Mouse (Mus musculus): Measurements from ENCODE around the gene Tctex1d4. TPM values are rescaled to one million over a fixed set of nuclear protein-coding genes. Genes with fewer than 3 reads are reported as not detected.

Gene Tctex1d4
- polyA plus RNA-seq, 1 experiment from 2014 or later = 0.35 TPM

GRCm38 (mm10) chr4:117115592-117115991, 11.0 kb upstream of the Tctex1d4 start:
- H3K27ac ChIP-seq (ENCODE audit: low read length) = no peak overlapping the region
- H3K9me3 ChIP-seq (ENCODE audit: control insufficient read depth, low read length) = no peaks in the 10 kb centered on the region
- H3K4me3 ChIP-seq (replicated peaks; ENCODE audit: low read length) = no peak overlapping the region
- no peak overlapping the region for H3K4me2 ChIP-seq (ENCODE audit: low read length)
- no peak for ATAC-seq
- H3K27me3 ChIP-seq (replicated peaks; ENCODE audit: control insufficient read depth, insufficient read depth, low read length) = no peaks in the 10 kb centered on the region
- no peak overlapping the region for H3K9ac ChIP-seq (replicated peaks; ENCODE audit: low read depth, low read length)
- H3K36me3 ChIP-seq (ENCODE audit: control insufficient read depth, insufficient read depth) = no peaks in the 10 kb centered on the region
- H3K4me1 ChIP-seq (replicated peaks; ENCODE audit: control insufficient read depth, insufficient read depth, low read length) = peaks cover 6% of the 10 kb centered on the region
- 92% methylated on average over 5 of the region's 5 CpGs for WGBS

- H3K27ac ChIP-seq (ENCODE audit: low read length) = no peak overlapping the region
- H3K4me3 ChIP-seq (replicated peaks; ENCODE audit: low read length) = no peak overlapping the region
- no peaks in the 10 kb centered on the region for H3K9me3 ChIP-seq (ENCODE audit: control insufficient read depth, low read length)
- H3K4me2 ChIP-seq (ENCODE audit: low read length) = no peak overlapping the region
- peaks cover 6% of the 10 kb centered on the region for H3K4me1 ChIP-seq (replicated peaks; ENCODE audit: control insufficient read depth, insufficient read depth, low read length)
- H3K27me3 ChIP-seq (replicated peaks; ENCODE audit: control insufficient read depth, insufficient read depth, low read length) = no peaks in the 10 kb centered on the region
- no peak overlapping the region for H3K9ac ChIP-seq (replicated peaks; ENCODE audit: low read depth, low read length)
- WGBS = 95% methylated on average over 7 of the region's 7 CpGs
- no peaks in the 10 kb centered on the region for H3K36me3 ChIP-seq (ENCODE audit: control insufficient read depth, insufficient read depth)
- ATAC-seq = no peak
Observed at GRCm38 (mm10) chr4:117117931-117118330, 8.7 kb upstream of the Tctex1d4 start.

GRCm38 (mm10) chr4:117119636-117120035, 7.0 kb upstream of the Tctex1d4 start:
- Histone ChIP-seq H3K27ac (ENCODE audit: low read length) (peak overlapping the region; percentile 93), H3K4me3 (replicated peaks; ENCODE audit: low read length) (peak overlapping the region; percentile 75), H3K36me3 (ENCODE audit: control insufficient read depth, insufficient read depth) (no peaks in the 10 kb centered on the region), H3K9me3 (ENCODE audit: control insufficient read depth, low read length) (no peaks in the 10 kb centered on the region), H3K4me2 (ENCODE audit: low read length) (peak overlapping the region; percentile 92), H3K9ac (replicated peaks; ENCODE audit: low read depth, low read length) (peak overlapping the region; percentile 80), H3K27me3 (replicated peaks; ENCODE audit: control insufficient read depth, insufficient read depth, low read length) (no peaks in the 10 kb centered on the region), H3K4me1 (replicated peaks; ENCODE audit: control insufficient read depth, insufficient read depth, low read length) (peaks cover 6% of the 10 kb centered on the region)
- no peak for ATAC-seq
- 78% methylated on average over 5 of the region's 5 CpGs for WGBS

- H3K4me3 ChIP-seq (replicated peaks; ENCODE audit: low read length) = peak overlapping the region; percentile 75
- ATAC-seq = peak; percentile 9; the same call in 1 of the 2 replicates
- peak overlapping the region; percentile 93 for H3K27ac ChIP-seq (ENCODE audit: low read length)
- H3K9ac ChIP-seq (replicated peaks; ENCODE audit: low read depth, low read length) = peak overlapping the region; percentile 80
- no peaks in the 10 kb centered on the region for H3K27me3 ChIP-seq (replicated peaks; ENCODE audit: control insufficient read depth, insufficient read depth, low read length)
- H3K36me3 ChIP-seq (ENCODE audit: control insufficient read depth, insufficient read depth) = no peaks in the 10 kb centered on the region
- no peaks in the 10 kb centered on the region for H3K9me3 ChIP-seq (ENCODE audit: control insufficient read depth, low read length)
- H3K4me2 ChIP-seq (ENCODE audit: low read length) = peak overlapping the region; percentile 92
- peaks cover 8% of the 10 kb centered on the region for H3K4me1 ChIP-seq (replicated peaks; ENCODE audit: control insufficient read depth, insufficient read depth, low read length)
- 2% methylated on average over 10 of the region's 10 CpGs for whole genome bisulfite sequencing
Observed at GRCm38 (mm10) chr4:117120052-117120444, 6.5 kb upstream of the Tctex1d4 start.

GRCm38 (mm10) chr4:117120445-117121414, 5.9 kb upstream of the Tctex1d4 start:
- Histone ChIP-seq H3K4me1 (replicated peaks; ENCODE audit: control insufficient read depth, insufficient read depth, low read length) (peaks cover 14% of the 10 kb centered on the region), H3K9ac (replicated peaks; ENCODE audit: low read depth, low read length) (peak overlapping the region; percentile 80), H3K4me2 (ENCODE audit: low read length) (peak overlapping the region; percentile 92), H3K27ac (ENCODE audit: low read length) (peak overlapping the region; percentile 93), H3K36me3 (ENCODE audit: control insufficient read depth, insufficient read depth) (no peaks in the 10 kb centered on the region), H3K9me3 (ENCODE audit: control insufficient read depth, low read length) (no peaks in the 10 kb centered on the region), H3K4me3 (replicated peaks; ENCODE audit: low read length) (peak overlapping the region; percentile 75), H3K27me3 (replicated peaks; ENCODE audit: control insufficient read depth, insufficient read depth, low read length) (no peaks in the 10 kb centered on the region)
- ATAC-seq = peak; percentile 97
- WGBS = under 1% methylated on average over 69 of the region's 69 CpGs

GRCm38 (mm10) chr4:117122209-117122608, 4.4 kb upstream of the Tctex1d4 start:
- H3K9me3 ChIP-seq (ENCODE audit: control insufficient read depth, low read length) = no peaks in the 10 kb centered on the region
- H3K27me3 ChIP-seq (replicated peaks; ENCODE audit: control insufficient read depth, insufficient read depth, low read length) = no peaks in the 10 kb centered on the region
- no peak overlapping the region for H3K4me3 ChIP-seq (replicated peaks; ENCODE audit: low read length)
- peaks cover 20% of the 10 kb centered on the region for H3K4me1 ChIP-seq (replicated peaks; ENCODE audit: control insufficient read depth, insufficient read depth, low read length)
- no peak for ATAC-seq
- no peaks in the 10 kb centered on the region for H3K36me3 ChIP-seq (ENCODE audit: control insufficient read depth, insufficient read depth)
- 83% methylated on average over 4 of the region's 4 CpGs for WGBS
- H3K4me2 ChIP-seq (ENCODE audit: low read length) = no peak overlapping the region
- no peak overlapping the region for H3K27ac ChIP-seq (ENCODE audit: low read length)
- no peak overlapping the region for H3K9ac ChIP-seq (replicated peaks; ENCODE audit: low read depth, low read length)

- Histone ChIP-seq H3K27me3 (replicated peaks; ENCODE audit: control insufficient read depth, insufficient read depth, low read length) (no peaks in the 10 kb centered on the region), H3K4me1 (replicated peaks; ENCODE audit: control insufficient read depth, insufficient read depth, low read length) (peaks cover 20% of the 10 kb centered on the region), H3K4me2 (ENCODE audit: low read length) (no peak overlapping the region), H3K36me3 (ENCODE audit: control insufficient read depth, insufficient read depth) (no peaks in the 10 kb centered on the region), H3K9ac (replicated peaks; ENCODE audit: low read depth, low read length) (no peak overlapping the region), H3K4me3 (replicated peaks; ENCODE audit: low read length) (no peak overlapping the region), H3K27ac (ENCODE audit: low read length) (no peak overlapping the region), H3K9me3 (ENCODE audit: control insufficient read depth, low read length) (no peaks in the 10 kb centered on the region)
- 93% methylated on average over 7 of the region's 9 CpGs for WGBS
- no peak for ATAC-seq
Observed at GRCm38 (mm10) chr4:117123546-117124217, 2.9 kb upstream of the Tctex1d4 start.

- no peak overlapping the region for H3K9ac ChIP-seq (replicated peaks; ENCODE audit: low read depth, low read length)
- no peak for ATAC-seq
- no peaks in the 10 kb centered on the region for H3K36me3 ChIP-seq (ENCODE audit: control insufficient read depth, insufficient read depth)
- no peak overlapping the region for H3K4me2 ChIP-seq (ENCODE audit: low read length)
- H3K4me1 ChIP-seq (replicated peaks; ENCODE audit: control insufficient read depth, insufficient read depth, low read length) = peaks cover 20% of the 10 kb centered on the region
- no peaks in the 10 kb centered on the region for H3K9me3 ChIP-seq (ENCODE audit: control insufficient read depth, low read length)
- no peaks in the 10 kb centered on the region for H3K27me3 ChIP-seq (replicated peaks; ENCODE audit: control insufficient read depth, insufficient read depth, low read length)
- 82% methylated on average over 3 of the region's 3 CpGs for WGBS
- H3K27ac ChIP-seq (ENCODE audit: low read length) = no peak overlapping the region
- no peak overlapping the region for H3K4me3 ChIP-seq (replicated peaks; ENCODE audit: low read length)
Observed at GRCm38 (mm10) chr4:117124218-117124517, 2.4 kb upstream of the Tctex1d4 start.

- Histone ChIP-seq H3K36me3 (ENCODE audit: control insufficient read depth, insufficient read depth) (no peaks in the 10 kb centered on the region), H3K27ac (ENCODE audit: low read length) (peak overlapping the region; percentile 54), H3K9ac (replicated peaks; ENCODE audit: low read depth, low read length) (peak overlapping the region; percentile 22), H3K4me3 (replicated peaks; ENCODE audit: low read length) (no peak overlapping the region), H3K4me1 (replicated peaks; ENCODE audit: control insufficient read depth, insufficient read depth, low read length) (peaks cover 18% of the 10 kb centered on the region), H3K4me2 (ENCODE audit: low read length) (0 out of 2 replicates have a peak overlapping the region, but pooled peaks have one; percentile 2), H3K9me3 (ENCODE audit: control insufficient read depth, low read length) (no peaks in the 10 kb centered on the region), H3K27me3 (replicated peaks; ENCODE audit: control insufficient read depth, insufficient read depth, low read length) (no peaks in the 10 kb centered on the region)
- ATAC-seq = no peak
- 79% methylated on average over 14 of the region's 14 CpGs for WGBS
Observed at GRCm38 (mm10) chr4:117124518-117125347, 1.9 kb upstream of the Tctex1d4 start.

Data from forebrain, embryonic 16.5 days (tissue).